Mouse (Mus musculus) embryonic facial prominence, embryonic 13.5 days (tissue): ENCODE measurements around the gene Cnmd. TPM values are rescaled to one million over a fixed set of nuclear protein-coding genes. Genes with fewer than 3 reads are reported as not detected.
A peak's percentile ranks its signal among the peaks of the same experiment; 100 is the strongest.

ENCODE experiments used
- ATAC-seq: fragments of 200-750 bp; cut with Nextera tagmentation; 2 replicates; pipeline ENCODE4 v1.8.0; 2017; ENCODE audit warnings: low read depth; ENCODE audit not compliant: insufficient number of reproducible peaks, insufficient read depth, low FRiP score, low TSS enrichment
- H3K27ac ChIP-seq: fragments of 300-500 bp; sonication (generic); 2 replicates; pipeline ENCODE4 v1.5.1; 2015; ENCODE audit warnings: moderate library complexity, mild to moderate bottlenecking, inconsistent platforms
- H3K27me3 ChIP-seq: fragments of 300-500 bp; sonication (generic); 2 replicates; pipeline ENCODE4 v1.6.1; 2015; ENCODE audit warnings: mild to moderate bottlenecking, inconsistent platforms
- H3K36me3 ChIP-seq: fragments of 300-500 bp; sonication (generic); 2 replicates; pipeline ENCODE4 v1.6.1; 2015; ENCODE audit warnings: mild to moderate bottlenecking, inconsistent platforms
- H3K4me1 ChIP-seq: fragments of 300-500 bp; sonication (generic); 2 replicates; pipeline ENCODE4 v1.6.1; 2015; ENCODE audit warnings: inconsistent platforms
- H3K4me2 ChIP-seq: fragments of 300-500 bp; sonication (generic); 2 replicates; pipeline ENCODE4 v1.6.1; 2015; ENCODE audit warnings: moderate library complexity, mild to moderate bottlenecking, inconsistent platforms
- H3K4me3 ChIP-seq: fragments of 300-500 bp; sonication (generic); 2 replicates; pipeline ENCODE4 v1.5.1; 2015; ENCODE audit warnings: mild to moderate bottlenecking, inconsistent platforms
- H3K9ac ChIP-seq: fragments of 300-500 bp; sonication (generic); 2 replicates; pipeline ENCODE4 v1.6.1; 2015; ENCODE audit warnings: mild to moderate bottlenecking, inconsistent platforms
- H3K9me3 ChIP-seq: fragments of 300-500 bp; sonication (generic); 2 replicates; pipeline ENCODE4 v1.6.1; 2016; ENCODE audit warnings: inconsistent platforms
- WGBS: fragments of 180-500 bp; shearing (Covaris S2); methylation state at CpG from one replicate; pipeline ENCODE4 v1.1.7; 2015; ENCODE audit warnings: mixed read lengths; 5-methylcytosine and 5-hydroxymethylcytosine counted together
- polyA plus RNA-seq: library from polyadenylated mRNA; unstranded; fragments of >200 nt; fragmentation: Nextera tagmentation; extraction: Ambion mirVana; gene quantifications from 2 replicates; pipeline ENCODE4 v1.2.1, GENCODE M21; 2015

Cnmd gene
- polyA plus RNA-seq, 1 experiment from 2014 or later: 124 TPM

- Histone ChIP-seq H3K4me1 (peaks cover 24% of the 10 kb centered on the region), H3K9ac (no peak overlapping the region), H3K4me2 (no peak overlapping the region), H3K9me3 (no peaks in the 10 kb centered on the region), H3K27me3 (no peaks in the 10 kb centered on the region), H3K27ac (no peak overlapping the region), H3K4me3 (no peak overlapping the region), H3K36me3 (no peaks in the 10 kb centered on the region)
- no peak for ATAC-seq
- 77% methylated on average over 17 of the region's 17 CpGs for WGBS
Measured at GRCm38 (mm10) chr14:79673083-79674013, 11.4 kb upstream of the Cnmd start.

GRCm38 (mm10) chr14:79672567-79672966, 10.6 kb upstream of the Cnmd start:
- no peak overlapping the region for H3K9ac ChIP-seq
- no peaks in the 10 kb centered on the region for H3K9me3 ChIP-seq
- 91% methylated on average over 5 of the region's 5 CpGs for WGBS
- H3K4me2 ChIP-seq: no peak overlapping the region
- no peaks in the 10 kb centered on the region for H3K27me3 ChIP-seq
- H3K27ac ChIP-seq: no peak overlapping the region
- peaks cover 19% of the 10 kb centered on the region for H3K4me1 ChIP-seq
- no peak overlapping the region for H3K4me3 ChIP-seq
- H3K36me3 ChIP-seq: no peaks in the 10 kb centered on the region
- no peak for ATAC-seq

- 87% methylated on average over 3 of the region's 3 CpGs for WGBS
- ATAC-seq: no peak
- Histone ChIP-seq H3K27me3 (no peaks in the 10 kb centered on the region), H3K9me3 (no peaks in the 10 kb centered on the region), H3K27ac (no peak overlapping the region), H3K4me1 (peaks cover 5% of the 10 kb centered on the region; the same call in 1 of the 2 replicates), H3K9ac (no peak overlapping the region), H3K36me3 (no peaks in the 10 kb centered on the region), H3K4me2 (no peak overlapping the region), H3K4me3 (no peak overlapping the region)
Measured at GRCm38 (mm10) chr14:79671008-79671407, 9.0 kb upstream of the Cnmd start.

GRCm38 (mm10) chr14:79661005-79661917, 709 bp downstream of the Cnmd start:
- 0 out of 2 replicates have a peak, but pooled peaks have one; percentile 60 for ATAC-seq
- H3K27me3 ChIP-seq: peaks cover 10% of the 10 kb centered on the region
- peak overlapping the region; percentile 61 for H3K4me2 ChIP-seq
- H3K9ac ChIP-seq: peak overlapping the region; percentile 62
- H3K9me3 ChIP-seq: no peaks in the 10 kb centered on the region
- 16% methylated on average over 33 of the region's 33 CpGs for WGBS
- H3K4me1 ChIP-seq: peaks cover 14% of the 10 kb centered on the region
- peak overlapping the region; percentile 74 for H3K27ac ChIP-seq
- H3K4me3 ChIP-seq: peak overlapping the region; percentile 36
- no peaks in the 10 kb centered on the region for H3K36me3 ChIP-seq

GRCm38 (mm10) chr14:79660467-79660866, 1.5 kb downstream of the Cnmd start:
- no peak for ATAC-seq
- peaks cover 10% of the 10 kb centered on the region for H3K27me3 ChIP-seq
- H3K9me3 ChIP-seq: no peaks in the 10 kb centered on the region
- peaks cover 14% of the 10 kb centered on the region for H3K4me1 ChIP-seq
- peak overlapping the region; percentile 36; the same call in 1 of the 2 replicates for H3K4me3 ChIP-seq
- peak overlapping the region; percentile 61 for H3K4me2 ChIP-seq
- H3K9ac ChIP-seq: no peak overlapping the region
- no peaks in the 10 kb centered on the region for H3K36me3 ChIP-seq
- WGBS: 36% methylated on average over 5 of the region's 5 CpGs
- H3K27ac ChIP-seq: peak overlapping the region; percentile 74; the same call in 1 of the 2 replicates

- Histone ChIP-seq H3K4me3 (no peak overlapping the region), H3K4me2 (peak overlapping the region; percentile 18; the same call in 1 of the 2 replicates), H3K9ac (no peak overlapping the region), H3K27me3 (peaks cover 10% of the 10 kb centered on the region), H3K4me1 (peaks cover 14% of the 10 kb centered on the region), H3K36me3 (no peaks in the 10 kb centered on the region), H3K9me3 (no peaks in the 10 kb centered on the region), H3K27ac (peak overlapping the region; percentile 76; the same call in 1 of the 2 replicates)
- no peak for ATAC-seq
- 75% methylated on average over 6 of the region's 6 CpGs for WGBS
Measured at GRCm38 (mm10) chr14:79658748-79659508, 3.0 kb downstream of the Cnmd start.

- ATAC-seq: no peak
- Histone ChIP-seq H3K27ac (peak overlapping the region; percentile 76), H3K4me2 (no peak overlapping the region; the same call in 1 of the 2 replicates), H3K9me3 (no peaks in the 10 kb centered on the region), H3K36me3 (no peaks in the 10 kb centered on the region), H3K4me1 (peaks cover 14% of the 10 kb centered on the region), H3K4me3 (no peak overlapping the region), H3K27me3 (peaks cover 10% of the 10 kb centered on the region), H3K9ac (no peak overlapping the region)
- WGBS: 43% methylated on average over 5 of the region's 5 CpGs
Measured at GRCm38 (mm10) chr14:79658286-79658685, 3.7 kb downstream of the Cnmd start.

GRCm38 (mm10) chr14:79652654-79653053, 9.3 kb downstream of the Cnmd start:
- H3K9me3 ChIP-seq: no peaks in the 10 kb centered on the region
- WGBS: 67% methylated on average over 4 of the region's 4 CpGs
- no peaks in the 10 kb centered on the region for H3K36me3 ChIP-seq
- no peak overlapping the region for H3K4me3 ChIP-seq
- no peak for ATAC-seq
- no peak overlapping the region for H3K4me2 ChIP-seq
- H3K27me3 ChIP-seq: no peaks in the 10 kb centered on the region
- H3K4me1 ChIP-seq: no peaks in the 10 kb centered on the region
- no peak overlapping the region for H3K27ac ChIP-seq
- no peak overlapping the region for H3K9ac ChIP-seq

- Histone ChIP-seq H3K27me3 (no peaks in the 10 kb centered on the region), H3K4me2 (no peak overlapping the region), H3K36me3 (no peaks in the 10 kb centered on the region), H3K27ac (no peak overlapping the region), H3K4me1 (no peaks in the 10 kb centered on the region), H3K4me3 (no peak overlapping the region), H3K9me3 (no peaks in the 10 kb centered on the region), H3K9ac (no peak overlapping the region)
- ATAC-seq: no peak
- WGBS: 60% methylated on average over 3 of the region's 3 CpGs
Measured at GRCm38 (mm10) chr14:79649680-79650079, 12.3 kb downstream of the Cnmd start.

GRCm38 (mm10) chr14:79645378-79645777, 16.6 kb downstream of the Cnmd start:
- Histone ChIP-seq H3K4me2 (no peak overlapping the region), H3K9me3 (no peaks in the 10 kb centered on the region), H3K36me3 (no peaks in the 10 kb centered on the region), H3K27ac (no peak overlapping the region), H3K4me3 (no peak overlapping the region), H3K9ac (no peak overlapping the region), H3K4me1 (no peaks in the 10 kb centered on the region), H3K27me3 (no peaks in the 10 kb centered on the region)
- 38% methylated on average over 11 of the region's 11 CpGs for WGBS
- no peak for ATAC-seq

- Histone ChIP-seq H3K4me3 (no peak overlapping the region), H3K27ac (no peak overlapping the region), H3K9ac (no peak overlapping the region), H3K4me1 (no peaks in the 10 kb centered on the region), H3K36me3 (no peaks in the 10 kb centered on the region), H3K27me3 (no peaks in the 10 kb centered on the region), H3K4me2 (no peak overlapping the region), H3K9me3 (no peaks in the 10 kb centered on the region)
- no peak for ATAC-seq
- WGBS: 75% methylated on average over 9 of the region's 9 CpGs
Measured at GRCm38 (mm10) chr14:79642063-79642462, 19.9 kb downstream of the Cnmd start.
